Mouse (Mus musculus) thymus, adult 2 months (tissue): ENCODE results near the gene Gm5426. TPM values are rescaled to one million over a fixed set of nuclear protein-coding genes. Genes with fewer than 3 reads are reported as not detected.

Source experiments
- DNase-seq: peaks from one replicate; pipeline ENCODE4 v3.0.0; 2021
- H3K27ac ChIP-seq: fragments of 200-500 bp; 2 replicates; pipeline ENCODE4 v1.5.1; 2012; ENCODE audit warnings: low read length, control low read depth; ENCODE audit not compliant: control insufficient read depth, insufficient read depth
- H3K27me3 ChIP-seq: fragments of 200-500 bp; 2 replicates; pipeline ENCODE4 v1.6.1; 2012; ENCODE audit warnings: mild to moderate bottlenecking, low read length, moderate library complexity, mixed read lengths; ENCODE audit not compliant: control insufficient read depth, insufficient read depth
- H3K36me3 ChIP-seq: fragments of 200-500 bp; 2 replicates; pipeline ENCODE4 v1.6.1; 2012; ENCODE audit warnings: mild to moderate bottlenecking, low read length, moderate library complexity; ENCODE audit not compliant: control insufficient read depth, insufficient read depth
- H3K4me1 ChIP-seq: fragments of 200-500 bp; replicated peaks from 2 replicates; pipeline ENCODE4 v1.6.1; 2012; ENCODE audit warnings: low read length; ENCODE audit not compliant: control insufficient read depth, insufficient read depth
- H3K4me3 ChIP-seq: fragments of 200-500 bp; 2 replicates; pipeline ENCODE4 v1.5.1; 2012; ENCODE audit warnings: mild to moderate bottlenecking, low read length, control low read depth, moderate library complexity; ENCODE audit not compliant: control insufficient read depth, insufficient read depth
- CTCF ChIP-seq: fragments of 200-500 bp; IDR thresholded peaks from 2 replicates; pipeline ENCODE4 v1.5.1; 2012; ENCODE audit warnings: mild to moderate bottlenecking, control low read depth, low read length, moderate library complexity, borderline replicate concordance; ENCODE audit not compliant: control insufficient read depth, poor library complexity, insufficient read depth; ENCODE audit errors: extremely low read depth
- POLR2A ChIP-seq: fragments of 200-500 bp; IDR thresholded peaks from 2 replicates; pipeline ENCODE4 v1.6.1; 2012; ENCODE audit warnings: mild to moderate bottlenecking, low read length, control low read depth, moderate library complexity; ENCODE audit not compliant: control insufficient read depth, poor library complexity, insufficient read depth; ENCODE audit errors: extremely low read depth
- WGBS: fragments of 180-500 bp; shearing (Covaris S2); methylation state at CpG from one replicate; pipeline ENCODE4 v1.1.7; 2018; 5-methylcytosine and 5-hydroxymethylcytosine counted together
- polyA plus RNA-seq: library from polyadenylated mRNA; depleted of rRNA; stranded (reverse); fragments of >200 nt; gene quantifications from 2 replicates; pipeline ENCODE4 v1.2.3, GENCODE M21; 2012

Gm5426 gene
- polyA plus RNA-seq, 1 experiment, result not detected

GRCm38 (mm10) chr10:96121249-96122010, 15.0 kb upstream of the Gm5426 start:
- WGBS, result 90% methylated on average over 4 of the region's 4 CpGs
- H3K4me3 ChIP-seq, result no peak overlapping the region
- H3K27ac ChIP-seq, result no peak overlapping the region
- H3K27me3 ChIP-seq, result no peaks in the 10 kb centered on the region
- H3K4me1 ChIP-seq, result no peaks in the 10 kb centered on the region
- TF ChIP-seq CTCF, result no peak
- no peak for TF ChIP-seq POLR2A
- no peak for DNase-seq
- no peaks in the 10 kb centered on the region for H3K36me3 ChIP-seq

GRCm38 (mm10) chr10:96123885-96124284, 12.5 kb upstream of the Gm5426 start:
- Histone ChIP-seq H3K36me3 (no peaks in the 10 kb centered on the region), H3K27ac (no peak overlapping the region), H3K27me3 (no peaks in the 10 kb centered on the region), H3K4me3 (no peak overlapping the region), H3K4me1 (no peaks in the 10 kb centered on the region)
- DNase-seq, result no peak
- TF ChIP-seq CTCF, result no peak
- TF ChIP-seq POLR2A, result no peak
- WGBS, result 34% methylated on average over 5 of the region's 5 CpGs

GRCm38 (mm10) chr10:96124290-96124689, 12.1 kb upstream of the Gm5426 start:
- no peak for DNase-seq
- Histone ChIP-seq H3K36me3 (no peaks in the 10 kb centered on the region), H3K4me3 (no peak overlapping the region), H3K27ac (no peak overlapping the region), H3K4me1 (no peaks in the 10 kb centered on the region), H3K27me3 (no peaks in the 10 kb centered on the region)
- TF ChIP-seq POLR2A (no peak), CTCF (no peak)
- 93% methylated on average over 1 of the region's 1 CpGs for WGBS

GRCm38 (mm10) chr10:96125771-96126454, 10.5 kb upstream of the Gm5426 start:
- Histone ChIP-seq H3K27me3 (no peaks in the 10 kb centered on the region), H3K27ac (no peak overlapping the region), H3K4me3 (no peak overlapping the region), H3K4me1 (peaks cover 3% of the 10 kb centered on the region), H3K36me3 (no peaks in the 10 kb centered on the region)
- TF ChIP-seq CTCF, result no peak
- TF ChIP-seq POLR2A, result no peak
- 89% methylated on average over 9 of the region's 9 CpGs for WGBS
- DNase-seq, result no peak

- no peak for DNase-seq
- Histone ChIP-seq H3K27ac (no peak overlapping the region), H3K4me1 (peaks cover 6% of the 10 kb centered on the region), H3K36me3 (no peaks in the 10 kb centered on the region), H3K4me3 (no peak overlapping the region), H3K27me3 (no peaks in the 10 kb centered on the region)
- TF ChIP-seq POLR2A (no peak), CTCF (no peak)
- WGBS, result 91% methylated on average over 2 of the region's 2 CpGs
Measured at GRCm38 (mm10) chr10:96129213-96129612, 7.2 kb upstream of the Gm5426 start.

GRCm38 (mm10) chr10:96130406-96130805, 6.0 kb upstream of the Gm5426 start:
- H3K36me3 ChIP-seq, result no peaks in the 10 kb centered on the region
- no peak for DNase-seq
- H3K4me3 ChIP-seq, result no peak overlapping the region
- TF ChIP-seq CTCF (no peak), POLR2A (no peak)
- H3K27ac ChIP-seq, result no peak overlapping the region
- H3K27me3 ChIP-seq, result no peaks in the 10 kb centered on the region
- peaks cover 6% of the 10 kb centered on the region for H3K4me1 ChIP-seq
- 91% methylated on average over 3 of the region's 3 CpGs for WGBS
